Mouse (Mus musculus): ENCODE results near the gene Itpr1. TPM values are rescaled to one million over a fixed set of nuclear protein-coding genes. Genes with fewer than 3 reads are reported as not detected.

The Itpr1 gene
- total RNA-seq, 2 experiments from 2014 or later: 106 to 129 TPM

- DNase-seq (ENCODE audit: low spot score in 2 of 2): peak in 1 of 2 experiments; percentile 24
Measured at GRCm38 (mm10) chr6:108464308-108464979, 251.5 kb downstream of the Itpr1 start.

- DNase-seq (ENCODE audit: low spot score in 2 of 2): no peak
Measured at GRCm38 (mm10) chr6:108465159-108465558, 252.3 kb downstream of the Itpr1 start.

GRCm38 (mm10) chr6:108466061-108466531 is 253.2 kb downstream of the Itpr1 start:
- DNase-seq (ENCODE audit: low spot score in 2 of 2): no peak

GRCm38 (mm10) chr6:108467597-108467996 is 254.7 kb downstream of the Itpr1 start:
- DNase-seq (ENCODE audit: low spot score in 2 of 2): no peak

GRCm38 (mm10) chr6:108468226-108468825 is 255.4 kb downstream of the Itpr1 start:
- DNase-seq (ENCODE audit: low spot score in 2 of 2): no peak

GRCm38 (mm10) chr6:108471878-108472277 is 259.0 kb downstream of the Itpr1 start:
- no peak for DNase-seq (ENCODE audit: low spot score in 2 of 2)

GRCm38 (mm10) chr6:108472748-108473147 is 259.9 kb downstream of the Itpr1 start:
- no peak for DNase-seq (ENCODE audit: low spot score in 2 of 2)

- DNase-seq (ENCODE audit: low spot score in 2 of 2): peak; percentile 23 to 70
Measured at GRCm38 (mm10) chr6:108476797-108477235, 263.9 kb downstream of the Itpr1 start.

- no peak for DNase-seq (ENCODE audit: low spot score in 2 of 2)
Measured at GRCm38 (mm10) chr6:108477602-108478001, 264.7 kb downstream of the Itpr1 start.

- DNase-seq (ENCODE audit: low spot score in 2 of 2): no peak
Measured at GRCm38 (mm10) chr6:108481190-108481589, 268.3 kb downstream of the Itpr1 start.

GRCm38 (mm10) chr6:108482464-108482863 is 269.6 kb downstream of the Itpr1 start:
- DNase-seq (ENCODE audit: low spot score in 2 of 2): no peak

- no peak for DNase-seq (ENCODE audit: low spot score in 2 of 2)
Measured at GRCm38 (mm10) chr6:108486212-108486992, 273.5 kb downstream of the Itpr1 start.

GRCm38 (mm10) chr6:108487300-108487835 is 274.5 kb downstream of the Itpr1 start:
- no peak for DNase-seq (ENCODE audit: low spot score in 2 of 2)

GRCm38 (mm10) chr6:108488250-108488649 is 275.4 kb downstream of the Itpr1 start:
- DNase-seq (ENCODE audit: low spot score in 2 of 2): no peak

- no peak for DNase-seq (ENCODE audit: low spot score in 2 of 2)
Measured at GRCm38 (mm10) chr6:108491969-108492368, 279.1 kb downstream of the Itpr1 start.

GRCm38 (mm10) chr6:108493753-108494152 is 280.9 kb downstream of the Itpr1 start:
- DNase-seq (ENCODE audit: low spot score in 2 of 2): no peak

- no peak for DNase-seq (ENCODE audit: low spot score in 2 of 2)
Measured at GRCm38 (mm10) chr6:108494185-108494804, 281.4 kb downstream of the Itpr1 start.

GRCm38 (mm10) chr6:108494994-108495393 is 282.1 kb downstream of the Itpr1 start:
- no peak for DNase-seq (ENCODE audit: low spot score in 2 of 2)

GRCm38 (mm10) chr6:108498070-108498469 is 285.2 kb downstream of the Itpr1 start:
- DNase-seq (ENCODE audit: low spot score in 2 of 2): no peak

- no peak for DNase-seq (ENCODE audit: low spot score in 2 of 2)
Measured at GRCm38 (mm10) chr6:108503651-108504050, 290.8 kb downstream of the Itpr1 start.

GRCm38 (mm10) chr6:108504717-108505116 is 291.8 kb downstream of the Itpr1 start:
- DNase-seq (ENCODE audit: low spot score in 2 of 2): no peak

Data from adrenal gland, postnatal 4 days (tissue).